Mouse (Mus musculus) neutrophil, adult 65 days (primary cell): Measurements from ENCODE around the gene Ralgapa2. TPM values are rescaled to one million over a fixed set of nuclear protein-coding genes. Genes with fewer than 3 reads are reported as not detected.

Experiments
- total RNA-seq: library from RNA; stranded (reverse); gene quantifications from 2 replicates; pipeline ENCODE4 v1.2.4, GENCODE M21; 2023

The Ralgapa2 gene
- total RNA-seq = 21.8 and 41.1 TPM in 2 replicates

DNA sequence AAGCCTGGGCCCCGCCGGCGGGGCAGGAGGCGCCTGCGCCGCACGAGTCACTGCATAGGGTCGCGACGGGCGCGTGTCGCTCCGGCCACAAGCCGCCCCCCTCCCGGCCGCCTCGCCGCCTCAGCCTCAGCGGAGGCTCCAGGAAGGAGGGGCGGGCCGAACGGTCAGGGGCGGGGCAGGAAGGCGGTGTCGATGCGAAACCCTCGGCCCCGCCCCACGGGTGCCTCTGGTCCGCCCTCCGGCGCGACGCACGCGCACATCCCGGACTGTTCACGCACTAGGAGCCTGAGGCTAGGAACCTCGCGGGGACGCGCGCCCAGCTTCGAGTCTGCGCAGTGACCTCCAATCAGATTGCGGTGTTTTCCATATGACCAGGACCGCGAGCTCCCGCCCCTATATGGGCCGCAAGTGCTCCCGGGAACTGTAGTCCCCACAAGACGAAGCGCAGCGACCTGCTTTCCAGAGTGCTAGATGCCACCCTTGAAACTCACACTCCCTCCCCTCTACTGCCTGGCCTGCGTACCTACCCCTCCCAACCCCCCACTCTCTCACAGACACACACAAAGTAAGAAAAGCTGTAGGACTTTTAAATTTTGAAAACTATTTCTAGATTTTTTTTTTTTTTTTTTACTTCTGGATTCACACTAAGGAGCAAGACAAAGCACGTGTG, at the start of gene Ralgapa2:
Ralgapa2 (minus strand) TSS at position 434 of the 670 bp plus-strand sequence.

DNA sequence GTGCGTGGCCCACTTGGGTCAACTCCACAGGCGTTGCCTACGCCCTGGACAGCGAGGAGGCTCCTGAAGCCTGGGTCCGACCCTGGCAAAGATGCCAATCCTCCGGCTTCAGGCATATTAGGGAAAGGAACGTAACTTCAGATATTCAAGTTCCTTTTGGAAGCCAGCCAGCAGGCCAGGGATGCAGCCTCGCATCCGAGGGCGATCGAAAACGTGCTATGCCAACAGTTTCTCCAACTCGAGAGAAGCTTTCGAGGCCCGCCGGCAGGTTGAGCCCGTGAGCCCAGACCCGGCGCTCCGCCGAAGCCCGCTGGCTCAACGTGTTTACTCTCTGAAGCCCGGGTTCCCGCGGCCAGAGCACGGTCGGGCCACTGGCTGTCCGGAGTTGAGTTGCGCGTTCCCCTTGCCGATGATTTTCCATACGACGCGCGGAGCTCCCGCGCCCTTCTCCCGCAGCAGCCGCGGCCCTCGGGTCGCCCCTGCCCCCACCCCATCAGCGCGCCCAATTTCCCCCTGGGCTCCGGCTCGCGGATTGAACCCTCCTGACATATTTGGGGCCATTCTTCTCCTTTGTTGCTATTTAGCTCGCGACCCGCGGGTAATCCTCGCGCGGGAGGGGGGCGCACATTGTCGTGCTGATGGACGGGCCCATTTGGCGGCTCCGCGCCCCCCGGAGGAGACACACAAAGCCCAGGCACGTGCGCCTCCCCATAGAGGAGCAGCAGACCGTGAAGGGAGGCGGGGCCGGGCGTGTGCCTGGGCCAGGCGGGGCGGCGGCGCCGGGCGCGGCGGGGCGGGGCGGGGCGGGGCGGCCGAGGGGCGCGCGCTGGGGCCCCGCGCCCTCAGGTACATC, 290.8 kb downstream of the Ralgapa2 start, which contains the start of gene Insm1:
Insm1 (plus strand) TSS at position 846 of the 853 bp plus-strand sequence.

